Comparison of ENCODE assay signal across 9 mouse cellular contexts in the genomic region with DNA sequence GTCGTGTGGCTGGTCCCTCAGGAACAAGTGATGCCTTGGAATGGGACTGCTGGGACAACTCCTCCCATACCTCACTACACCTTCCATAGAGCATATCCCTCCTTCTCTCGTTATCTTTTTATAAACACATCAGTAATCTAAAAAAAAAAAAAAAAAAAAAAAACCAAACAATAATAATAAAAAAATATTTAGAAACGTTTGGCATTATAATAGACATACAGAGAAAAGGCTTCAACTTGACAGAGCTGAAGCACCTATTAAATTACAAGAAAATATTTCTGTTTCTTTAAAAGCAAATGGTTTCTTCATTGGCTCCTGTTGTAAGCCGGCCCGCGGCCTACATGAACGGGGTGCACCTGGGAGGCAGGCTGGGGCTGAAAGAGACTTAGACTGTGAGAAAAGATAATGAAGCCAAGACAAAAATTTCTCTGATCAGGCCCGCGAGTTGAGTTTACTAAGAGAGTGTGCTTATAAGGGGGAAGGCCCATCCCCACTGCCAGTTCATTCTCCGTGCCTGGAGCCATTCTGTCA. TPM values are rescaled to one million over a fixed set of nuclear protein-coding genes. Genes with fewer than 3 reads are reported as not detected.
DNase-seq lines count a peak whose midpoint lies in the region; ATAC-seq lines count a peak whose summit lies in the region.
"Had no signal": no experiment of that assay in that cellular context is flagged by ENCODE, and none has a peak within 500 bp of the region (broad histone marks: within the 10 kb centered on the region; RNA-seq: fewer than 3 reads in every experiment).

No protein-coding gene starts in this region.

- peak overlapping the region; percentile 72 for H3K9ac ChIP-seq in heart, embryonic 13.5 days

- 42% methylated on average over 10 of the region's 10 CpGs for WGBS in heart, embryonic 13.5 days

- no peaks in the 10 kb centered on the region; the same call in 1 of the 2 replicates for H3K36me3 ChIP-seq in heart, embryonic 13.5 days

- peak overlapping the region; percentile 56; the same call in 1 of the 2 replicates for H3K27ac ChIP-seq in heart, embryonic 13.5 days (replicated peaks)

- H3K4me1 ChIP-seq in heart, embryonic 13.5 days = peaks cover 5% of the 10 kb centered on the region; the same call in 1 of the 2 replicates

- H3K4me2 ChIP-seq in heart, embryonic 13.5 days = peak overlapping the region; percentile 66

- H3K4me3 ChIP-seq in heart, embryonic 13.5 days = peak overlapping the region; percentile 46

- DNase-seq in heart, adult 11 months = no peak
- DNase-seq in thymus, postnatal 4 days = peak; percentile 69
- DNase-seq in thymus, postnatal 36 days = no peak
- peak; percentile 21 for DNase-seq in liver
- DNase-seq in frontal cortex, postnatal 25 days (ENCODE audit: low spot score in 2 of 2) = no peak
- DNase-seq in adrenal gland, adult 18-20 months (ENCODE audit: low spot score in 2 of 2) = no peak

- no peaks in the 10 kb centered on the region for H3K27me3 ChIP-seq in heart, embryonic 13.5 days (replicated peaks)

- ATAC-seq in heart, embryonic 13.5 days (ENCODE audit: extremely low read depth, insufficient number of reproducible peaks, low FRiP score, low TSS enrichment) = no peak
- ATAC-seq in megakaryocyte-erythroid progenitor cell, adult 5-6 weeks (replicated peaks; ENCODE audit: low FRiP score, low TSS enrichment, poor library complexity, severe bottlenecking) = no peak

- H3K9me3 ChIP-seq in heart, embryonic 13.5 days = no peaks in the 10 kb centered on the region

RNA-seq across cellular contexts. Expression of a gene that starts 0.5 kb away (rescaled TPM):
- polyA plus RNA-seq in heart, embryonic 13.5 days (2015; fragmentation: Nextera tagmentation; extraction: Ambion mirVana) = 7.5 and 8.7 TPM in 2 replicates
- total RNA-seq in megakaryocyte-erythroid progenitor cell, adult 5-6 weeks (2014; fragmentation: Nextera tagmentation) = 15.2 and 18.7 TPM in 2 replicates
- 34.5 and 49.2 TPM in 2 replicates for total RNA-seq in megakaryocyte-erythroid progenitor cell, adult 5-6 weeks (2017)
- total RNA-seq in adrenal gland, adult 18-20 months (2021) = 1 to 10 TPM; 6.3 to 7.6 TPM

RNA-seq across cellular contexts. Expression of a gene that starts 8.9 kb away (rescaled TPM):
- 18.4 and 19.1 TPM in 2 replicates for polyA plus RNA-seq in heart, embryonic 13.5 days (2015; fragmentation: Nextera tagmentation; extraction: Ambion mirVana)
- total RNA-seq in megakaryocyte-erythroid progenitor cell, adult 5-6 weeks (2014; fragmentation: Nextera tagmentation) = 12.5 and 18.0 TPM in 2 replicates
- 3.0 and 61.5 TPM in 2 replicates for total RNA-seq in megakaryocyte-erythroid progenitor cell, adult 5-6 weeks (2017)
- total RNA-seq in adrenal gland, adult 18-20 months (2021) = 10 to 100 TPM; 34.4 to 46.7 TPM

RNA-seq across cellular contexts. Expression of a gene that starts 28.4 kb away (rescaled TPM):
- polyA plus RNA-seq in heart, embryonic 13.5 days (2015; fragmentation: Nextera tagmentation; extraction: Ambion mirVana) = 1.1 and 1.2 TPM in 2 replicates
- total RNA-seq in megakaryocyte-erythroid progenitor cell, adult 5-6 weeks (2014; fragmentation: Nextera tagmentation) = 7.1 and 7.8 TPM in 2 replicates
- total RNA-seq in megakaryocyte-erythroid progenitor cell, adult 5-6 weeks (2017) = 1.4 and 8.0 TPM in 2 replicates
- 10 to 100 TPM in 1 of 2 experiments, 1 to 10 TPM in 1; 9.2 to 10.9 TPM for total RNA-seq in adrenal gland, adult 18-20 months (2021)

RNA-seq across cellular contexts. Expression of a gene that starts 32.6 kb away (rescaled TPM):
- 33.4 TPM in 2 replicates for polyA plus RNA-seq in heart, embryonic 13.5 days (2015; fragmentation: Nextera tagmentation; extraction: Ambion mirVana)
- total RNA-seq in megakaryocyte-erythroid progenitor cell, adult 5-6 weeks (2014; fragmentation: Nextera tagmentation) = 21.8 and 27.8 TPM in 2 replicates
- 48.2 and 58.4 TPM in 2 replicates for total RNA-seq in megakaryocyte-erythroid progenitor cell, adult 5-6 weeks (2017)
- total RNA-seq in adrenal gland, adult 18-20 months (2021) = 10 to 100 TPM; 47.9 to 66.7 TPM

RNA-seq across cellular contexts. Expression of a gene that starts 42.9 kb away (rescaled TPM):
- 3.7 and 5.0 TPM in 2 replicates for polyA plus RNA-seq in heart, embryonic 13.5 days (2015; fragmentation: Nextera tagmentation; extraction: Ambion mirVana)
- 2.9 TPM in 1 of 2 replicates, not detected in the other for total RNA-seq in megakaryocyte-erythroid progenitor cell, adult 5-6 weeks (2014; fragmentation: Nextera tagmentation)
- total RNA-seq in megakaryocyte-erythroid progenitor cell, adult 5-6 weeks (2017) = 96.6 TPM in 1 of 2 replicates, not detected in the other
- total RNA-seq in adrenal gland, adult 18-20 months (2021) = 1 to 10 TPM; 2.0 to 3.0 TPM
- total RNA-seq: layer of hippocampus, postnatal 10 days had no signal

Comparison
In these comparisons a context has a peak if more than half of its experiments do, and no peak if none do; other contexts are left out.
1. DNase-seq: peak in thymus, postnatal 4 days (single experiment) and liver (single experiment); none in heart, adult 11 months (single experiment), thymus, postnatal 36 days (0 of 2), frontal cortex, postnatal 25 days (0 of 2) and adrenal gland, adult 18-20 months (0 of 2).